Mouse (Mus musculus) limb, embryonic 15.5 days (tissue): Measurements from ENCODE around the gene 5730455P16Rik. TPM values are rescaled to one million over a fixed set of nuclear protein-coding genes. Genes with fewer than 3 reads are reported as not detected.
A peak's percentile ranks its signal among the peaks of the same experiment; 100 is the strongest.
"Not testable (repeated sequence)": the region's sequence is repeated elsewhere in the genome, so short reads cannot be mapped to it uniquely, and the experiment has no call there.

Source experiments
- ATAC-seq: fragments of 200-750 bp; cut with Nextera tagmentation; 2 replicates; pipeline ENCODE4 v1.8.0; 2017; ENCODE audit warnings: low read depth, moderate TSS enrichment; ENCODE audit not compliant: insufficient number of reproducible peaks, low FRiP score, low TSS enrichment
- H3K27ac ChIP-seq: fragments of 300-500 bp; sonication (generic); 2 replicates; pipeline ENCODE4 v1.5.1; 2015; ENCODE audit warnings: moderate library complexity, mild to moderate bottlenecking, inconsistent platforms
- H3K27me3 ChIP-seq: fragments of 300-500 bp; sonication (generic); 2 replicates; pipeline ENCODE4 v1.6.1; 2015; ENCODE audit warnings: inconsistent platforms
- H3K36me3 ChIP-seq: fragments of 300-500 bp; sonication (generic); 2 replicates; pipeline ENCODE4 v1.6.1; 2015; ENCODE audit warnings: inconsistent platforms
- H3K4me1 ChIP-seq: fragments of 300-500 bp; sonication (generic); 2 replicates; pipeline ENCODE4 v1.6.1; 2015; ENCODE audit warnings: inconsistent platforms
- H3K4me2 ChIP-seq: fragments of 300-500 bp; sonication (generic); 2 replicates; pipeline ENCODE4 v1.6.1; 2015; ENCODE audit warnings: mild to moderate bottlenecking, inconsistent platforms
- H3K4me3 ChIP-seq: fragments of 300-500 bp; sonication (generic); 2 replicates; pipeline ENCODE4 v1.5.1; 2015; ENCODE audit warnings: mild to moderate bottlenecking, inconsistent platforms
- H3K9ac ChIP-seq: fragments of 300-500 bp; sonication (generic); 2 replicates; pipeline ENCODE4 v1.6.1; 2015; ENCODE audit warnings: inconsistent platforms
- H3K9me3 ChIP-seq: fragments of 300-500 bp; sonication (generic); 2 replicates; pipeline ENCODE4 v1.6.1; 2016; ENCODE audit warnings: inconsistent platforms
- WGBS: fragments of 180-500 bp; shearing (Covaris S2); methylation state at CpG from one replicate; pipeline ENCODE4 v1.1.7; 2015; 5-methylcytosine and 5-hydroxymethylcytosine counted together
- polyA plus RNA-seq: library from polyadenylated mRNA; unstranded; fragments of >200 nt; fragmentation: Nextera tagmentation; extraction: Ambion mirVana; gene quantifications from 2 replicates; pipeline ENCODE4 v1.2.1, GENCODE M21; 2015

5730455P16Rik gene
- polyA plus RNA-seq = 21.2 and 21.6 TPM in 2 replicates

GRCm38 (mm10) chr11:80377712-80378451 lies at the start of gene 5730455P16Rik:
5730455P16Rik (minus strand) TSS chr11:80378034.
- peak within 1 kb of the TSS; percentile 82 for H3K4me2 ChIP-seq
- ATAC-seq = 0 out of 2 replicates have a peak, but pooled peaks have one; percentile 59
- peaks cover 22% of the 10 kb centered on the region for H3K36me3 ChIP-seq
- H3K4me1 ChIP-seq = 0 out of 2 replicates have a peak, but pooled peaks cover 14% of the 10 kb centered on the region
- WGBS = 2% methylated on average over 39 of the region's 43 CpGs
- H3K9ac ChIP-seq = peak within 1 kb of the TSS; percentile 94
- H3K9me3 ChIP-seq = no peaks in the 10 kb centered on the region
- H3K27ac ChIP-seq = peak within 1 kb of the TSS; percentile 84
- no peaks in the 10 kb centered on the region for H3K27me3 ChIP-seq
- peak within 1 kb of the TSS; percentile 73 for H3K4me3 ChIP-seq

DNA sequence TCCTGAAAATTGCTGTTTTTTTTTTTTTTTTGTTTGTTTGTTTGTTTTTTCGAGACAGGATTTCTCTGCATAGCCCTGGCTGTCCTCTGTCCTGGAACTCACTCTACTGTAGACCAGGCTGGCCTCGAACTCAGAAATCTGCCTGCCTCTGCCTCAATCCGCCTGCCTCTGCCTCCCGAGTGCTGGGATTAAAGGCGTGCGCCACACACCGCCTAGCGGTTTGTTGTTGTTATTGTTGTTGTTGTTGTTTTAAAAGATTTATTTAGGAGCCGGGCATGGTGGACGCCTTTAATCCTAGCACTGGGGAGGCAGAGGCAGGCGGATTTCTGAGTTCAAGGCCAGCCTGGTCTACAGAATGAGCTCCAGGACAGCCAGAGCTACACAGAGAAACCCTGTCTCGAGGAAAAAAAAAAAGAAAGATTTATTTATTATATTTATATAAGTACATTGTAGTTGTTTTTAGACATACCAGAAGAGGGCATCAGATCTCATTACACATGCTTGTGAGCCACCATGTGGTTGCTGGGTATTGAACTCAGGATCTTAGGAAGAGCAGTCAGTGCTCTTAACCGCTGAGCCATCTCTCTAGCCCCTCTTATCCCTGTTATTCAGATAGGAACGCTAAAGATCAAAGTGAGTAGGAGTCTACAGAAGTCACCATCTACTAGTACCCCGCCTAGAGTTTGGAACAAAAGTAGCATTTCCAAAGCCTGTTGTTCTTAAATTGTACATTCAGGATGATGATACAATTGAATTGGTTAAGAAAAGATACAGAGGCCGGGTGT lies 48.4 kb upstream of the 5730455P16Rik start:
- not testable (repeated sequence) for H3K36me3 ChIP-seq, H3K4me2 ChIP-seq, H3K9ac ChIP-seq, ATAC-seq, H3K4me1 ChIP-seq, H3K4me3 ChIP-seq, H3K27ac ChIP-seq, H3K27me3 ChIP-seq, H3K9me3 ChIP-seq
- 83% methylated on average over 16 of the region's 16 CpGs for WGBS

DNA sequence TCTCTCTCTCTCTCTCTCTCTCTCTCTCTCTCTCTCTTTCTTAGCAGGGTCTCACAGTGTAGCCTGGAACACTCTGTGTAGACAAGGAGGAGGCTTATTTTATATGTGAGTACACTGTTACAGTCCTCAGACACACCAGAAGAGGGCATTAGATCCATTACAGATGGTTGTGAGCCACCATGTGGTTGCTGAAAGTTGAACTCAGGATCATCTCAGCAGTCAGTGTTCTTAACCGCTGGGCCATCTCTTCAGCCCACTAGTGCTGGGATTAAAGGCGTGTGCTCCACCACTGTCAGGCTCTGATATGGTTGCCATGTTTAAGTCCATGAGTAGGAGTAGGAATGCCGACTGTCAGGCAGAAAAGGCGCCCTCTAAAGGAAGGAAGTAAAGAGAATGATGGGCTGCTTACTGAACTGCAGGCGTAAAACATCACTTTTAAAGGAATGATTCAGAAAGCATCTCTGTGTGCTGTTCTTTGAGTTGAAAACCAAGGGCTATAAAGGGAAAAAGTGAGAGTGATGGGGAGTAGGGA lies 47.5 kb upstream of the 5730455P16Rik start:
- Histone ChIP-seq H3K9ac (no peak overlapping the region), H3K9me3 (no peaks in the 10 kb centered on the region), H3K4me3 (no peak overlapping the region), H3K36me3 (no peaks in the 10 kb centered on the region), H3K4me2 (no peak overlapping the region), H3K27ac (no peak overlapping the region), H3K4me1 (peaks cover 4% of the 10 kb centered on the region), H3K27me3 (no peaks in the 10 kb centered on the region)
- 67% methylated on average over 5 of the region's 5 CpGs for WGBS
- no peak for ATAC-seq

- peaks cover 2% of the 10 kb centered on the region for H3K4me1 ChIP-seq
- no peak overlapping the region for H3K4me2 ChIP-seq
- no peak overlapping the region for H3K9ac ChIP-seq
- H3K4me3 ChIP-seq = no peak overlapping the region
- ATAC-seq = no peak
- WGBS = 76% methylated on average over 2 of the region's 2 CpGs
- no peaks in the 10 kb centered on the region for H3K27me3 ChIP-seq
- no peaks in the 10 kb centered on the region for H3K9me3 ChIP-seq
- H3K27ac ChIP-seq = no peak overlapping the region
- no peaks in the 10 kb centered on the region for H3K36me3 ChIP-seq
These were observed 46.9 kb upstream of the 5730455P16Rik start for GRCm38 (mm10) chr11:80424691-80425090.

GRCm38 (mm10) chr11:80421421-80422047 lies 43.7 kb upstream of the 5730455P16Rik start:
- Histone ChIP-seq H3K9ac (no peak overlapping the region), H3K9me3 (no peaks in the 10 kb centered on the region), H3K4me2 (no peak overlapping the region), H3K4me1 (no peaks in the 10 kb centered on the region), H3K27me3 (no peaks in the 10 kb centered on the region), H3K27ac (no peak overlapping the region), H3K4me3 (no peak overlapping the region), H3K36me3 (peaks cover 7% of the 10 kb centered on the region; the same call in 1 of the 2 replicates)
- ATAC-seq = no peak
- WGBS = 83% methylated on average over 7 of the region's 7 CpGs

DNA sequence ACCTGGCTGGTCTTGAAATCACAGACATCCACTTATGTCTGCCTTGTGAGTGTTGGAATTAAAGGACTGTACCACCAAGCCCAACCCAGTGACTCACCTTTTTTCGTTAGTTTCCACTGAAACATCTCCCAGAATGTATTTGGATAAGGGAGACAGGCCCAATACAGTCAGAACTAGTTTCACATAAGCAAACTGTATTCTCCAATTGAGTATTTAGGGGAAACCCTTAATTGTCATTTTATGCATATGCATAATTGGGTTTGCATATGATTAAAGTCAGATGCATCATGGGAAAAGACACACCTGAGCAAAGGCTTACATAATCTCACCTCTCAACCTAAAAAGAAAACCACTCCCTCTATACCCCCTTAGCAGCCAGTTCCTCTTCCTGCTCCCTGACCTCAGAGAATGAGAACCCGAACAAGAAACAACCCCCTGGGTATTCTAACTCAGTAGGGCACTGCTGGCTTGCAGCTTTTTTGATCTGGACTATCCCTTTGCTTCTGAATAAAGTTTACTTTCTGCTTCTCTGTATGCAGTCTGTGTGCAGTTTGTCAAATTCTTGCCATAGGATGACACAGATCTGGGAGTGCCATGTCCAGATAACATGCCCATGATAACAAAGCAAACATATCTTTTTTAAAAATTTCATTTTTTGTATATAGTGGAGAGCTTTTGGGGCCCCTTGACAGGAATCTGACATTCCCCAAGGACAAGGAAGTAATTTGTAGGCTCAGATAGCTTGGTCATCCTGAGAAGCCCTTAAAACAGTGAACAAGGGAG lies 42.6 kb upstream of the 5730455P16Rik start:
- Histone ChIP-seq H3K36me3 (peaks cover 14% of the 10 kb centered on the region), H3K4me1 (no peaks in the 10 kb centered on the region), H3K27me3 (no peaks in the 10 kb centered on the region), H3K4me2 (no peak overlapping the region), H3K9me3 (no peaks in the 10 kb centered on the region), H3K9ac (no peak overlapping the region), H3K27ac (no peak overlapping the region), H3K4me3 (no peak overlapping the region)
- WGBS = 50% methylated on average over 2 of the region's 2 CpGs
- no peak for ATAC-seq

DNA sequence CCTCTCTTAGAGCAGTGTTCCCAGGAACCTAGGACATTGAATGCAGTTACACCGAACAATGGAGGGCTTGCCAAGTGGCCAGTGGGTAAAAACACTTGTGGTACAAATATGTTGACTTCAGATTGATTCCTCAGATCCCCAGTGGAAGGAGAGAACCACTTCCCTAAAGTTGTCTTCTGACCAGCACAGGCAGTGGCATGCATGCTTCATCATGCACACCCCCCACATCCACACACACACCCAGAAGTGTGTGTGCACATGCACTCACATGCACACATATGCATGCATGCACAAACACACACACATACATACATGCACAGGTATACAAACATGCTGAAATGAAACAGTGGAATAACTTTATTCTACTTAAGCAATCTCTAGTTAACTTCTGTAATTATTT lies 41.9 kb upstream of the 5730455P16Rik start:
- Histone ChIP-seq H3K27me3 (no peaks in the 10 kb centered on the region), H3K4me1 (no peaks in the 10 kb centered on the region), H3K27ac (no peak overlapping the region), H3K4me2 (no peak overlapping the region), H3K36me3 (peaks cover 20% of the 10 kb centered on the region), H3K9ac (no peak overlapping the region), H3K9me3 (no peaks in the 10 kb centered on the region), H3K4me3 (no peak overlapping the region)
- no peak for ATAC-seq
- WGBS = 85% methylated on average over 1 of the region's 1 CpGs

DNA sequence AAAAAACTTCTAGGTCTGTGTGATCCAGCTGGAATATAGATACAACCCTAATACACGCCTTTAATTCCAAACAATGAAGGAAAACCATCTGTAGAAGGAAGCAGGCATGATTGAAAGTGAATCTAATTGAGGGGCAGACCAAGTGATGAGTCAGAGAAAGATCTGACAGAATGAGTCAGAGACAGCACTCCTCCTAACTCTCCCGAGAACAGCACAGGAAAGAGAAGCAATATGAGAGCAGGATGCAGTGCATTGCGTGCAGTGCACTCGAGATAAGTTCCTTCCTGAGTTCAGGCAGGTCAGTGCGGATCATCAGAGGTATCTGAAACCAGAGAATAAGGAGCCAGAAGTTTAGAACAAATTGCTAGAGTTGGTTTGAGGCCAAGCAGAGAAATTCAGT lies 39.3 kb upstream of the 5730455P16Rik start:
- no peak overlapping the region for H3K9ac ChIP-seq
- H3K9me3 ChIP-seq = no peaks in the 10 kb centered on the region

GRCm38 (mm10) chr11:80410377-80410776 lies 32.5 kb upstream of the 5730455P16Rik start:
- WGBS = 92% methylated on average over 2 of the region's 2 CpGs
- H3K4me2 ChIP-seq = no peak overlapping the region
- no peaks in the 10 kb centered on the region for H3K27me3 ChIP-seq
- no peak for ATAC-seq
- no peaks in the 10 kb centered on the region for H3K9me3 ChIP-seq
- no peaks in the 10 kb centered on the region for H3K4me1 ChIP-seq
- H3K4me3 ChIP-seq = no peak overlapping the region
- H3K9ac ChIP-seq = no peak overlapping the region
- H3K36me3 ChIP-seq = peaks cover 59% of the 10 kb centered on the region
- no peak overlapping the region for H3K27ac ChIP-seq

More for the DNA sequence above, 39.3 kb upstream of the 5730455P16Rik start:
- Histone ChIP-seq H3K36me3 (peaks cover 32% of the 10 kb centered on the region), H3K4me1 (no peaks in the 10 kb centered on the region), H3K4me3 (no peak overlapping the region), H3K4me2 (no peak overlapping the region), H3K27ac (no peak overlapping the region), H3K27me3 (no peaks in the 10 kb centered on the region)
- WGBS = 89% methylated on average over 5 of the region's 5 CpGs
- ATAC-seq = no peak

DNA sequence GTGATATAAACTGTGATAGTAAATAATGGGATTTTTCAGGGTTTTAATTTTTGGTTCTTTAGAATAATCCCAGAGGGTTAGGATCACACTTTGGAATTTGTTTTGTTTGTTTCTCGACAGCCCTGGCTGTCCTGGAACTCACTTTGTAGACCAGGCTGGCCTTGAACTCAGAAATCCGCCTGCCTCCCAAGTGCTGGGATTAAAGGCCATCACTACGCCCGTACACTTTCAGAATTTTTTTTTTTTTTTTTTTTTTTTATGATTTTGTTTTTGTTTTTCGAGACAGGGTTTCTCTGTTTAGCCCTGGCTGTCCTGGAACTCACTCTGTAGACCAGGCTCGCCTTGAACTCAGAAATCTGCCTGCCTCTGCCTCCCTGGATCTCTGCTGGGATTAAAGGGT lies 30.0 kb upstream of the 5730455P16Rik start:
- not testable (repeated sequence) for H3K9me3 ChIP-seq, H3K4me3 ChIP-seq, H3K27ac ChIP-seq, H3K27me3 ChIP-seq, H3K4me2 ChIP-seq, ATAC-seq, H3K9ac ChIP-seq, H3K4me1 ChIP-seq
- 97% methylated on average over 6 of the region's 6 CpGs for whole genome bisulfite sequencing
- H3K36me3 ChIP-seq = peaks cover 57% of the 10 kb centered on the region

DNA sequence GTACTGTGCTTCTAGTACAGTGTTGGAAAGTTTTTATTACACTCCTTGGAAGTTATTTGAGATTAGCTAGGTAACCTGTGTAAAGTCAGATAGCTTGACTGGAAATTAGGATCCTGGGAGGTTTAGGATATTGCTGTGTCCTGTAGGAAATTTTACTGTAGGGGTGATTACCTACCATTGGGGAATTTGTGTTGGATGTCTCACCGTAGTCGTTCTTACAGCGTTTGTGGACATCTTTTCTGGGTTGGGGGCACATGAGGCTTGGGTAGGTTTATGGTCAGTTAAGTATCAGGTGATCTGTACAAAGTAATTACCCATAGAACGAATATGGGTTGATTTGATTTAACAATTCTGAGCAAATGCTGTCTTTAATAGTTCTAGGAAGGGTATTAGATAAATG lies 18.8 kb upstream of the 5730455P16Rik start:
- no peak overlapping the region for H3K27ac ChIP-seq
- H3K4me3 ChIP-seq = no peak overlapping the region
- WGBS = 91% methylated on average over 4 of the region's 4 CpGs
- no peak overlapping the region for H3K4me2 ChIP-seq
- ATAC-seq = no peak
- peaks cover 51% of the 10 kb centered on the region for H3K36me3 ChIP-seq
- H3K9ac ChIP-seq = no peak overlapping the region
- H3K9me3 ChIP-seq = no peaks in the 10 kb centered on the region
- no peaks in the 10 kb centered on the region for H3K27me3 ChIP-seq
- no peaks in the 10 kb centered on the region for H3K4me1 ChIP-seq
